Mouse (Mus musculus): ENCODE data around the gene Ccdc142.

The Ccdc142 gene

DNA sequence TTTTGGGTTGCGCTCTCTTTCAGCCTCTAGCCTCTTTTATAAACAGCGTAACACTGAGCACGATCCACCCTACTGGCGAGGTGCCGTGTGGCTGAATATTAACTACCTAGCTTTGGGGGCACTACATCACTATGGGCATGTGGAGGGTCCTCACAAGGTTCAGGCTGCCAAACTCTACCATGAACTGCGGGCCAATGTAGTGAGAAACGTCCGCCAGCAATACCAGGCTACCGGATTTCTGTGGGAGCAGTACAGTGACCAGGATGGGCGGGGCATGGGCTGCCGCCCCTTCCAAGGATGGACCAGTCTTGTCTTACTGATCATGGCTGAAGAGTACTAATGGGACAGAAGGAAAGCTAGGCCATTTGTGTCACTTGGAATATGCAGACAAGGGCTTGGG lies 17.0 kb downstream of the Ccdc142 start:
- DNase-seq (ENCODE audit: low spot score): no peak

DNA sequence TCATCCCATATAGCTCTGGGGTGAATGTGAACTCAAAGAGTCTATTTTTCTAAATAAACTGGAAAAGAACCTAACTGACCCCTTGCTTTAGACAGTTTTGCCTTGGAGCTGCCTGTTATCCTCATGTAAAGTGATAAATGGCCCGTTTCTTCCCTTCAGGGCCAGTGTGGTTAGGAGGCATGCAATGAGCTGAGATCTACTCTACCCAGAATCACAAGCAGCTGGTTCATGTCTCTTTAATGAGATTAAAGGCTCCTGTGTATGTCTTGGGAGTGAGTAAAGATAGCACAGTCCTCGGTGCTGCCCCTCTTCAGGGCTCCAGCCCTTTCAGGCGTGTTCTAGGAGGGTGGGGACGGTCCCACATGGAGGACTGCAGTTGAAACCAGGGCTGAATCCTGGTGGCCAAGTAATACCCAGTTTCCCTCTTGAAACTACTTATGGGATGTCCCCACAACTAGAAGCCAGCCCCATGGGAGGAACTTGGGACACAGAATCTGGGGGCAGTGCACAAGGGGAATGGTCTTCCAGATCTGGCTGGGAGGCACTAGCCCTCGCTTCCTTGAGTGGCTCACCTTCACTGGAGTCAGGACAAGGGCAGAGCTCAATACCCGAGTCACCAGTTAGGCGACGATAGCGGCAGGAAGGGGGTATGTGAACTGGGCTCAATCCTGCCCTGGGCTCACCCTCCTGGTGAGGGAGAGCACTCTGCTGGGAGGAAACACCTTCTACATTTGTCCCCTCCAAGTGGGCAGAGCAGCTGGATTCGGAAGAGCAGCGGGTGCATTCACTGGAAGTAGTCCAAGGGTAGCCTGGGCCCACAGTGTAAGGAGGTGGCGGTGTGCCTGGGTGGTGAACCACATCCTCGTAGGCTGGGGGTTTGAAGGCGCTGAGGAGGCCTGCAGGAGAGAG lies 17.7 kb downstream of the Ccdc142 start:
- DNase-seq (ENCODE audit: low spot score): no peak

DNA sequence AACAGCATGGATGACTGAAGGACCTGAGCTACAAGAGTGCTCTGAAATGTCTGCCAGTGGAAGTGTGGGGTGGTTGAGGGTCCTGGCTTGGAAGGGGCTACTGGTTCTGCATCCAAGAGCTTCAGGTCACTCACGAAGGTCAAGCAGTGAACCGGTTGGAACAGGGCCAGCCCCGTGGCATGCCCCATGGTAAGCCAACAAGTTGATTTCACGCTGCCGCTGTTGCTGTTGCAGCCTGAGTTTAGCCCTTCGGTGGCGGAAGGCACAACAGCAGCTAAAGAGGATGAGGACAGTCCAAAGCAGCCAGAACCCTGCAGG lies 18.3 kb downstream of the Ccdc142 start:
- DNase-seq (ENCODE audit: low spot score): peak; percentile 43

DNA sequence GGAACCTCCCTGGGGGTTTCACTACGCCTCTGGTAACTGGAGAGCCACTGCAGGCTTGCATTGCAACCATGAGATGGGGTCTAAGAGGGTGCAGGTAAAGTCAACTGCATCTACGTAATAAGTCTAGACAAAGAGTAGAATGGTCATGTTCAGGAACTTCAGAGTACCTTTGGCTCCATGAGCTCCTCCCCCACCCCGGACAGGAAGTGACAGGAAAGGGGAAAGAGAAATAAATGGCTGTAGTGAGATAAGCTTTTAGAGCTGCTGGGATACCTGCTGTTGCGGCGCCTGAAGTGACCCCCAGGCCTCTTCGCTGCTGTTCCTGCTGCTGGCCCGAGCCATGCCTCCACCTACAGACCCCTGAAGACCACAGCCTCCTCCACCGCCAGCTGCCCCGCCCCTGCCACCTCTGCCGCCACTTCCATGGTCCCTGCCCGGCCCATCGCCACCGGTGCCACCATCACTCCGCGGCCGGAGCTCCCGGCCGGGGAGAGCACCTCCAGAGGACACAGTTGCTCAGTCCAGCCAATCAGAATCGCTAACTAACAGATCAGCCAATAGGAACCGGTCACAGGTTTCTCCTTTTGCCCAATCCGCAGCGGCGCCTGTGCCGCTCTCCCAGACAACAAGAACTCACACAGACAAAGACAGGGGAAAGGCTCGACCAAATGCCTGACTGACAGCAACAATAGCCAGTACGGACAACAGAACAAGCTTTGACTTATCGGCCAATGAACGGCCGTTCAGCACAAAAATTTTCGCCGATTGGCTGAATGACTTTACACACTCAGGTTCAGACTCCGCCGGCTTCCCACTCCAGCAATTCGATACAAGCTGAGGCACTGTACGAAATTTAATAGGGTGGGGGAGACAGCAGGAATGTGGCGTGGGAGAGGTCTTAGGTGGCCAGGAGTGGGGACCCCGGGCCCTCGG lies 19.8 kb downstream of the Ccdc142 start, which contains the start of gene Wbp1:
Gene Wbp1, minus strand, starts transcription at position 630 of the 933 bp plus-strand sequence.
- DNase-seq (ENCODE audit: low spot score): peak; percentile 98

DNA sequence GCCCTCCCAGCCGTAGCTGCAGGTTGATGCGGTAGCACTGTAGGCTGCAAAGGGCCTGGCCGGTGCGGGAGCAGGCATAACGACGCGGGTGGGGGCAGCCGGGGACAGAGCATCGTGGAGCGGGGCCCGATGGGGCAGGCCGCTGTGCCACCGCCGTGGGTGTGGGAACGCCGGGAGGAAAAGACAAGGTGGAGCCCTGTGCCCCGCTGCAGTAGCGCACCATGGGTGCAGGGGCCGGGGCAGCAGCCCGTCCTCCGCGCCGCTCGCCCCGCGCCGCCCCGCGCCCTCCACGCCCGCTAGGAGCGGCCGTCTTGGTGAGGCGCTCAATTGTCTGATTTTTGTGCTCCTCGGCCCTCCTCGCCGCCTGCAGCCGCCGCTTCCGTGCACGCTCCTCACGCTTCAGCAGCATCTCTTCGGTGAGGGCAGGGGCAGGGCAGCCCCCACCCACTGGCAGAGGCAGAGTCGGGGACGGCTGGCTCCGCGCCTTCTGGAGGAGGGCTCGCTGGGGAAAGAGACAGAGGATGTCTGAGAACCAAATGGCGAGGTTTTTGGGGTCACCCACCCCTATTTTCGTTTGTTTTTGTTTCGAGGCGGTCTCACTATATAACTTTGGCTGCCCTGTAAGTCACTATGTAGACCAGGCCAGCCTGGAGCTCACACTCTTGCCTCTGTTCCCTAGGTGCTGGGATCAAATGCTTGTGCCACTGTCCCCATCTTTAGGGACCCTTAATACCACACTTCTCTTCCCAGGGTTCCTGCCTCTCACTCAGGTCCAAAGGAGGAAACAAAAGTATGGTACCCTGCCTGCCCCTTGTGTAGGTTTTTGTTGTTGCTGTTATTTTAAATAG lies 20.7 kb downstream of the Ccdc142 start:
- no peak for DNase-seq (ENCODE audit: low spot score)

- no peak for DNase-seq (ENCODE audit: low spot score)
These were observed 21.6 kb downstream of the Ccdc142 start for GRCm38 (mm10) chr6:83122961-83123360.

GRCm38 (mm10) chr6:83124851-83125312 lies 23.5 kb downstream of the Ccdc142 start:
- peak; percentile 93 for DNase-seq (ENCODE audit: low spot score)

DNA sequence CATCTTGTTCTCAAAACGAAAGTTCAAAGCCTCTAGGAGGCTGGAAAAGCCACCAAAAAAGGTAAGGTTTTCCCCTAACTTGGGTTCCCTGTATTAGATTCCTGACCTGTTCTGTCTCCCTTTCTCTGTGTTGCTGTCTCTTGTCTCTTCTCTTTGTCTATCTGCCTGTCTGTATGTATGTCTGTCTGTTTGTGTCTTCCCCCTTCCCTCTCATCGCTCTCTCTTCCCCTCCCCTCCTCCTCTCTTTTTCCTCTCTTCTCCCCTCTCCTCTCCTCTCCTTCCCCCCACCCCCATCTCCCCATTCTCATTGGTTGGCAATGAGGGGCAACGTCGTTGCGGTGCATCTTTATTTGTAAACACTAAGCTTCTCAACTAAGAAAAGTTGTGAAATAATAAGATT lies 23.9 kb downstream of the Ccdc142 start, which contains the start of gene Ino80b:
Gene Ino80b, minus strand, starts transcription at position 101 of the 400 bp plus-strand sequence.
- no peak for DNase-seq (ENCODE audit: low spot score)

DNA sequence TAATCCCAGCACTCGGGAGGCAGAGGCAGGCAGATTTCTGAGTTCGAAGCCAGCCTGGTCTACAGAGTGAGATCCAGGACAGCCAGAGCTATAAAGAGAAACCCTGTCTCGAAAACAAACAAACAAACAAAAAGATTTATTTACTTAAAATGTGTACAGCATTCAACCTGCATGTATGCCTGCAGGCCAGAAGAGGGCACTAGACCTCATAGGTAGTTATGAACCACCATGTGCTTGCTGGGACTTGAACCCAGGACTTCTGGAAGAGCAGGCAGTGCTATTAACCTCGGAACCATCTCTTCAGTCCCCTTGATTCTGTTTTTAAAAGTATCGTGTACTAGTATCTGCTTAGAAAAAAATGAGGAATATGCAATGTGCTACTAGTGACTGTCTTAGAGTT lies 26.0 kb downstream of the Ccdc142 start:
- no peak for DNase-seq (ENCODE audit: low spot score)

DNA sequence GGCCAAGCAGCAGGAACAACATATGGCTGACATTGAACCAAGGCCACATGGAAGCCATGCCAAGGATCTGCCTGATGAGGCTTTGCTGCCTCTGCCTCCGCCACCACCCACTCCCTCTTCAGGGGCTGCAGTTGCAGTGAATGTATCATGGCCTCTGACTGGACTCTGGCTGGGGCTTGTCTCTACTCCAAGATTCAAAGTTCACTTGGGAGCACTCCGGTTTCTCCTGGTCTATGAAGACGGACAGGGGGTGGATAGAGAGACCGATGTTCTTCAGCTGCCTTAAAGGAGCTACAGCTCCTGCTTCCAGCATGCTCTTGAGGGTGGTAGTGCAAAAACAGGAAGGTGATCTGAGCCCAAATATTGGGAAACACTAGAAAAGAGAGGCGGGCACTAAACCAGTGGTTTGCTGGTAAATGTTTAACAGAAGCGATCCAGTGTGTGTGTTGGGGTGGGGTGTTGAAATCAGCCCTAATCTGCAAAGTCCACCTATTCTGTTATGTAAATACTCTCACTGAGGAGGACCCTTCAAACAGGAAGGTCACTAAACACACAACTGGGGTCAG lies 30.2 kb downstream of the Ccdc142 start:
- DNase-seq (ENCODE audit: low spot score): no peak

DNA sequence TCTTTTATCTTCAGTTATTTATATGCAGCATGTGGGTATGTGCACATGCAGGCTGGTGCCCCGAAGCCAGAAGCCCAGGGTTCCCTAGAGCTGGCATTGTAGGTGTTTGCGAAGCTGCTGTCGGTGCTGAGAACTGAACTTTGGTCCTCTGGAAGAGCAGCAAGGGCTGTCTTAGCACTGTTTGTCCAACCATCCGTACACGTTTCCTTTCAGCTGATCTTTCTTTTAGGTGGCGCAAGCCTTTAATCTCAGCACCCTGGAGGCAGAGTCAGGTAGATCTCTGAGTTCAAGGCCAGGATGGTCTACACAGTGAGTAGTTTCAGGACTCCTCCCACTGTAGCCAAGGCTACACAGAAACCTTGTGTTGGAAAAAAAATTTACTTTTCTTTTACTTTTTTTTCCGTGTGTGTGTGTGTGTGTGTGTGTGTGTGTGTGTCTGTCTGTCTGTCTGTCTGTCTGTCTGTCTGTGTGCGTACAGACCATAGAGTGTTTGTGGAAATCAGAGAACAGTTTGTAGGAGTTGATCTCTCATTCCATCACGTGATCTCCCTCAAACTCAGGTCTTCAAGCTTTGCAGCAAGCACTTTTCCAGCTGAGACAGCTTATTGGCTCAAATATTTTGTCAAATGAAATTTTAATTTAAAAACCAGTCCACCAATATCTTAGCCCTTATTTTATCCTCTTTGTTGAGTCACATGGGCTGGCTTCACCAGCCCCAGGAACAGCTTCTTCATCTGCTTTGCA lies 30.9 kb downstream of the Ccdc142 start:
- no peak for DNase-seq (ENCODE audit: low spot score)

DNA sequence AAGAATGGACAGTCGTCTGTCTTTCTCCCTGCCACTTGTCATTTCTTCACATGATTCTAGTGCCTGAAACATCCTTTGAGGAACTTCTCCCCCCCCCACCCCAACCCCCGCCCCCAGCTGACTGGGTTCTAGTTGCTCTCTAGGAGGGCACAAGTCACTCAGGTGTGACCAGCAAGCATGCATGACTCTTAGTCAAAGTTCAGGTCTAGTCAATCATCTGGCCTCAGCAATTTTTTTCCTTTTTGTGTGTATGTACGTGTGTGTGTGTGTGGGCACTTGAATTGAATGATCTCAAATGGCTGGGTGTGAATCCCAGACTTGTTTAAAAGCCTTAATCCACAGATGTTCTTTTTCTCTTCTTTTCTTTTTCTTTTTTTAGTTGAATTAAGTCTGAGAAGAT lies 32.8 kb downstream of the Ccdc142 start:
- DNase-seq (ENCODE audit: low spot score): no peak

GRCm38 (mm10) chr6:83134951-83135513 lies 33.6 kb downstream of the Ccdc142 start, which contains the start of gene Rtkn:
Rtkn (plus strand) TSS chr6:83135463.
- no peak for DNase-seq (ENCODE audit: low spot score)

GRCm38 (mm10) chr6:83135571-83136161 lies 34.3 kb downstream of the Ccdc142 start:
- no peak for DNase-seq (ENCODE audit: low spot score)

DNA sequence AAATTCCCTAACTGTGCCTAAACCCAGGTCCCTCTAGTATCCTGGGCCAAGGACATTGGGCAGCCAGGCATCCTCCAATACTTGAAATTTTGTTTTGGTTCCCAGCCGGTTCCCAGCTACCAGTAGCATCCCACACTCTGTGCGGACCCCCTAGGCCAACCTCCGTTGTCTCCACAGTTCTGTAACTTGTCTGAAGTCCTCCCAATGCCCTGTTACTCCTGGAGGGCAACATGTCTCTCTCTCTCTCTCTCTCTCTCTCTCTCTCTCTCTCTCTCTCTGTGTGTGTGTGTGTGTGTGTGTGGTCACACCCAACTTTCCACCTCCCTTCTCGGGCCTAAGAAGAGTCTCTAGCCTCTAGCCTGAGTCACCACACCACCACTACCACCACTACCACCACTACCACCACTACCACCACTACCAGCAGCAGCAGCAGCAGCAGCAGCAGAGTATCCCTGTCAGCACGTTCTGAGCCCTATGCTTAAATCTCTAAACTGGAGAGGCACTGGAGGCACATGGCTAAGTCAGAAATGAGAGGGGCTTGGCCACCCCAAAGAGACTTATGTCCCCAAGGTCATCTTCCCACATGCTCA lies 35.0 kb downstream of the Ccdc142 start:
- DNase-seq (ENCODE audit: low spot score): no peak

DNA sequence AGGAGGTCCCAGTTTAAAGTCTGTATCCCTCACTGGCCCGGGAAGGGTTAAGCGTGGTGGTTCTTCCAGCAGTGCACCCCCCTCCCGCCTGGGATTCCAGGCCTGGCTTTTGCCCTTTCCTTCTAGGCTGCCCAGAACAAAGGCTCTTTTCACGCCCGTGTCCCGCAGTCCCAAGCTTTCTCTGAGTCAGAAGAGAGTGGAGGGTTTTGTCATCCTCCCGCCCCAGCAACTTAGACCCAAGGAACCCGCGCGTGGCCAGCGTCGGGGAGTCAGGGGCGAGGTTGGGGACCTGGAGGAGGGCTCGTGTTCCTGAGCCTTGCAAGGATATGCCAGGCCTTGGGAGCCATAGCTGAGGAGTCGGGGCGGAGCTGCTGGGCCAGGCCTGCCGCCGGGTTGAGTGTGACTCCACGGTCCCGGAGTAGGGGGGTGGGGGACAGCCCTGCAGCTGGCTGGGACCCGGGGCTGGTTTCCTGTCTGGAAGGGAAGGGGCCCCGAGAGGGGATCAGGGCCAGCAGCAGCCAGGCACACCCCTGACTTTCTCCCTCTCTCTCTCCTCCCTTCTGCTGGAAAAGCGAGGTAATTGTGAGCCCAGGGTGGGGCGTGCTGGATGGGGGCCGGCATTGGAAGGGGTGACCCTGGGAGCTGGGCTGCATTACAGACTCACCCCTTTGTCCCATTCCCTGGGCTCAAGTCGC lies 35.6 kb downstream of the Ccdc142 start:
- DNase-seq (ENCODE audit: low spot score): peak; percentile 67

DNA sequence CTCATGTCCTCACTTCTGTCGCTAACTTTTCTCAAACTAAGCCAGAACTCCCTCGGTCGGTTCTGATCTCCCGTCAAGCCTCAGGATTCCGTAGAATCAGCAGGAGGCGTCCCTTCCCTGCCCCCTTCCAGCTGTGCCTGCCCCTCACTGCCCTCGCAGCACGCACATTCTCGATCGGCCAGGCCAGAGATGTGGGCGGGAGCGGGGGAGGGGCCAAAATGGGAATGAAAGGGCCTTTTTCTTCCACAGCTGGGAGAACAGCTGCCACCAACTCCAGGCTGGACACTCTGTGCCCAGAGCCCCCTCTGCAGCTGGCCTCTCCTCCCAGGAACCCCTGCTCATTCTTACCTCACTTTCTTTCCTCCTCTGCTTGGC lies 36.2 kb downstream of the Ccdc142 start:
- peak; percentile 85 for DNase-seq (ENCODE audit: low spot score)

- no peak for DNase-seq (ENCODE audit: low spot score)
These were observed 36.7 kb downstream of the Ccdc142 start for GRCm38 (mm10) chr6:83138056-83138455.

- no peak for DNase-seq (ENCODE audit: low spot score)
These were observed 38.6 kb downstream of the Ccdc142 start for GRCm38 (mm10) chr6:83140044-83140443.
